Mouse (Mus musculus): ENCODE data around the gene Ctnna2.

Gene Ctnna2

DNA sequence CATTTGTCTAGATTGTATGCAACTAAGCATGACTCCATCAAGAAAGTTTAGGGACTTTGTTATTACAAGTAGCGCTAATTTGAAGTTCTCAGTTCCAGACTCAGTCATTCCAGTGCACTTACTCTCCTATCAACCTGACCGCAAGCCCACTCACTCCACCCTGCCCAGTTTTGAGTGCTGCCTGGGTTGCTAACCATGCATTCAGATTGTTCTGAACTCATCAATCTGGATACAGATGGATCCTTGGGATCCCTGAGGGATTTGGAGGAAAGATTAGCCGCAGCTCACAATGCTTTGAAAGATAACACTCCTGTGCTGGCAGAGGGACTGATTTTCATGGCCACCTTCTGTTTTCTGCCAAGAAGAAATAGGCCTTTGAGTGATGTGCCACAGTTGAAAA lies 168.5 kb downstream of the Ctnna2 start:
- no peak for DNase-seq

DNA sequence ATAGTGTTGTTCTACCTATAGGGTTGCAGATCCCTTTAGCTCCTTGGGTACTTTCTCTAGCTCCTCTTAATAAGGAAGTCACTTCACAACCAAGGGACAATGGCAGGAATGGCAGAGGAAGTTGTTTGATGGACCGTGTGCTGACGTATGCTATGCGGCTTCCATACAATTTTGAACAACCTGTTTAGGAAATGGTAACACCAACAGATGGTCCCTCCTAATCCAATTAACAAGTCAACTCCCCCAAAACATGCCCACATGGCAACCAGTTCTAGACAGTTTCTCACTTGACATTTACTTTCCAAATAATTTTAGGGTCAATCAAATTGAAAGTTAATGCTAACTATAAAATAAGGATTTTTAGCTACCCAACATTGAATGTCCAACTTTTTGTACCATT lies 176.9 kb downstream of the Ctnna2 start:
- DNase-seq, result peak; percentile 5

DNA sequence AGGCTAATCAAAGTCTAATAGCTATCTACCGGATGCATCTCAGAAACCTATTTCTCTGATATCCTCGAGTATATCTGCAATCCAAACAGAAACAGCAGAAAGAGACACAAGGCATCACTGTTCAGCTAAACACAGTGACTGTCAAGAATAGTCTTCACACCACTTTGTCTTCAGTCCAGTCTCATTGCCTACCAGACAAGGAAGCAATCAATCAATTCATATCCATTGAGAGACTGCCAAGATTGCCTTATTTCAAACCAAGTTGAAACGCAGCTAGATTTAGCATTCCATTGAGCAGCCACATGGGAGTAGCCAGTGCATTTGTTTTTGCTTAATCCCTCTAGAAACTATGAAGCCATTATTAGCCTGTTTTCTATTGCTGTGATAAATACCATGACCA lies 196.2 kb downstream of the Ctnna2 start:
- DNase-seq, result no peak

DNA sequence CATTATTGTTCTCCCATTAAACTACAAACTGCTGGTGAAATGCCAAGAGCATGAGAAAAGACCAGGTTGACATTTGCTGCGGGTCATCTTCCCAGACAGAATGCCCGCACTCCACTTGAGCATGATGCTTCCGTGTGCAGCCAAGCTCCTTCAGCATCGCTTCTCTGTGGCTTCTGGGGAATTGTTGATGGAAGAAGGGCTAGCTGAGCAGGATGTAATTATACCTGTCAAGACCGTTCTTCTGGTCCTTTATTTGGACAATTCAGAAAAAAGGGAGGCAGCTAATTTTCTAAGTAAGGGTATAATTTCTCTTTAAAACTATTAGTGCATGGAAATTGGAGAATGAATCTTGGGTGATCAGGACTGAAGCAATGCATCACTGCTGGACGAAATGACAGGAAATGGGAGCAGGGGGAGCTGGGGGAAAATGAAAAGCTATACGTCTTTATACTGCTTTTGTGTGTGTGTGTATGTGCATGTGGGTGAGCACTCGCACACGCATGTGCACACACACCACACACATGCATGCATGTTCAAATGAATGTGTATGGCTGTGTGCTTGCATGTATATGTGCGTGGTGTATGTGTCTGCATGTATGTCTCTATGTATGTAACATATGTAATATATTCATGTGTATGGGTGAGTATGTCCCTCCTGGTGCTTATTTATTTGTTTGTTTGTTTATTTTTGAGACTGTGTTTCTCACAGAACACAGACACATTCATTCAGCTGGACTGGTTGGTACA lies 211.0 kb downstream of the Ctnna2 start:
- no peak for DNase-seq

DNA sequence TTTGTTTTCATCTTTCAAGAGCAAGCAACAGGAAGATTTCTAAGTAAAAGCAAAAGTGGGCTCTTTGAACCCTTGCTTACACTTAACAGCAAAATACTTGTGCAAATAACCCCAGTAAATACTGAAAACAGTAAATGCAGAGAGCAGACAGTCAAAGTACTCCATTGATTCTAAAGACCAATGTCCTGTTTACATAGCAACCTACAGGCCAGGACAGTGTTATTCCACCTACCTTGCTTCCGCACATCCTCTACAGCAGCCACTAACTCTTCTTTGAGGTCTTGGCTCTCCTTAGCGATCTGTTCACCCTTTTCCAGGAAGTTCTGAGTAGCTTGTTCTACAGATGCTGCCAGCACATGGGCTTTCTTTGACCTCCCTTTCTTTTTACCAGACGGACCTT lies 221.3 kb downstream of the Ctnna2 start:
- DNase-seq, result no peak

DNA sequence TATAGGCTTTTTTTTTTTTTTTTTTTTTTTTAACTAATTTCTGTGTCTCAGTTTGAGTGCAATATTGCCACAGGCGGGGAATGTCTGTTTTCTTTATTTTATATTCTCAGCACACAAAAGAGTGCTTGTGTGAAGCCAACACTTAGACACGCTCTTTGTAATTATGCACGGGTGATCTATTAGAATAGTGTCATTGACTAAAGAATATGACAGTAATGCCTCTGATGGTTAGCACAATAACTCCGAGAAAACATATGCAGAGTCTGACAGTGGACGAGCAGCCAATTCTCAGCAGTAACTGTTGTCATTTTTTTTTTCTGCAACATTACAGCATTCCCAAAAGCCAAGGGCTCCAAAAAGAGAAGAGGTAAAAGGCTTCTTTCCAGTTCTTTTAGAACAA lies 234.1 kb downstream of the Ctnna2 start:
- no peak for DNase-seq

DNA sequence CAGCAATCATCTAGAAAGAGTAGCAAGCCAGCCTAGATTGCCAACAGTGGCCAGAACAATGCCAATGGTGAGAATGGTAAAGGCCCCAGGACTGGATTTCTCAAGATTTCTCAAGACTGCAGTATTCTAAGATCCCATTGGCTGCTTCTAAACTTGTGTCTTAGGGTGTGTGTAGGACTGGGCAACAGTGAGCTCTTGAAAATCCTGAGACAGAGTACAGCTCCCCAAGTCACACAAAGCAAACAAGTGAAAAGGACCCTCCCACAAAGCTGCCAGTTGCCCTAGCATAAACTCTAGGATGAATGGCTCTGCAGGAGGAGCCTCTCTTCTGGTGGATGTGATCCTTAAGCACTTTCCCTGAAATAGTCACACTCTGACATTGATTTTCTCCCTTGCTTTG lies 235.8 kb downstream of the Ctnna2 start:
- no peak for DNase-seq

DNA sequence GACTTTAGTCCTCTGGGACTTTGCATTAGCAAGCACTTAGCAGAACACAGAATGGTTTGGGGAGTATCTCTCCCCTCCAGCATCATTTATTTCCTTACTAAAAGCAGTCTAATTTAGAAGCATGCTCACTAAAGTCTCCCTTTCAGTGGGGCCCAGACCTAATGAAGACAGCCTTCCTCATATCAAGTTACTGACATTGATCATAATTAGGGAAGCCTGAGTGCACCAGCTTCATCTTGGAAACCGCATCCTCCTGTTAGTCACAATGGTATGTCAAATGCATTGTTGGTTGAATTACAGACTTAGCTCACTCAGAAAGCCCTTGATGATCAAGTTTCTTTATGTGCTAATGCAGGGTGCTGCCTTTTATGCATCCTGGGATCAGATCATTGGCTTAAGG lies 236.5 kb downstream of the Ctnna2 start:
- DNase-seq, result no peak

DNA sequence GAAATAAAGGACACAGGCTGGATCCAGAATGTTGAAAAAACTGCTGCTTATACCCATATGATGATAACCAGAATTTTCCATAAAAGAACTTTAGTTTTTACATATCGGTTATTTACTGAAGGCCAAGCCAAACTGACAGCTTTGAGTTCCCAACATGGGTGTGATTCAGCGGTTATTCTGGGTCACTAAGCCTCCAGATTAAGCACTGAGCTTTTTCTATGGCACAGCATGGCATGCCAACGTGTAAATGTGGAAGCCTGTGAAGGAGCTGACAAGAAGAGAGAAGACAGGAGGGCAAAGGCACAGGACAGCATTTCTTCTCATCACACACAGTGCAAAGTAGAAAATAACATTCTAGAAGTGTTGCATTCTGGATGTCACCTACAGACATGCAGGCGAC lies 240.9 kb downstream of the Ctnna2 start:
- DNase-seq, result no peak

DNA sequence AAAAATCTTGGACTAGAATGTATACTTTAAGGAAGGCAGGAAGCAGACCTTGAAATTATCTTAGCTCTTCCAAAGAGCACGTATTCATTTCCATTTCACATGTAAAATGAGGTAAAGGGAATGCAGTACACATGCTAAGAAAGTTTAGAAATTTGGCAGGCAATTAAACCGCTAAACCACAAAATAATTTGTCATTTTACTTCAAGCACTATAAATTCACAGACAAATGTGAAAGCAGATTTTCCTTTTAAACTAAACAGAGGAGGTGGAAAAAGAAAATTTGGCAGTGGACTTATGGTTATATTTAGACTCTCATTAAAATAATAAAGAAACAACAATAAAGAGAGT lies 254.6 kb downstream of the Ctnna2 start:
- DNase-seq, result no peak

DNA sequence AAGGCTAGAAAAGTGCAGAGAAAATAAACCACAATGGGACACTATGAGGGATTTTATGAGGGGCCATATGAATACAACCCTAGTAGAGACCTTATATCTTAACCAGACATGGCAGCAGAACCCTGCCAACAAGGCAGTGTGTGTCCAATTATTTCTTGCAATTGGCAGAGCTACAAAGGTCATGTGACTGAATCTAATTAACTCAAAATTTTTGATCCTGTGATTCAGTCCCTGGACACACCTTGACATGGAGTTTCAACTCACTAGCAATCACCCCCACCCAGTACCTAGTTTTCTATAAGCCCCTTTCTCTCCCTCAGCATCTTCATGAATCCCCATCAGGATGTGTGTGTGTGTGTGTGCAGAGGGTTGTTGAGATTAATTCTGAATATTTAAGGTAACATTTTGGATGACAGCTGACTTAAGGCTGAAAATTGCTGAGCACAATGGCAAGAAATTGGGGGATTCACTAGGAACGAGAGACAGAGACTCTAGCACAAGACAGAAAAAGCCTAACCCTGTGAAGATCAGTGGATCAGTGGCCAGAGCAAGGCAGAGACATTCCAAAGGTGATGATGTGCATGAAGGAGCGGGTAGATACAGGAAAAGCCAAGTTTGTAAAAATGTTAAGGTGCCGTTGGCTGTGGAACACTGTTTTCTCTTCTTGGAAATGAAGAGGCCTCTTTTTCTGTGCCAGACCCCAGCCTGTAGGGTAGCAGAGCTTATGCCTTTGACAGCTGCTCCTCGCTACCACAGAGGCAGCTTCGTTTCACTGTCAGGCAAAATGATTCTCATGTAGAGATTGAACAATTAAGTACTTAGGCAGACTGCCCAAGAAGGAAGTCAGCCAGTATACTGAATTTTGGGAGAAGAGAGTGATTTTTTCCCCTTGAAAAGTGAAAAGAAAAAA lies 255.2 kb downstream of the Ctnna2 start:
- DNase-seq, result peak; percentile 48

DNA sequence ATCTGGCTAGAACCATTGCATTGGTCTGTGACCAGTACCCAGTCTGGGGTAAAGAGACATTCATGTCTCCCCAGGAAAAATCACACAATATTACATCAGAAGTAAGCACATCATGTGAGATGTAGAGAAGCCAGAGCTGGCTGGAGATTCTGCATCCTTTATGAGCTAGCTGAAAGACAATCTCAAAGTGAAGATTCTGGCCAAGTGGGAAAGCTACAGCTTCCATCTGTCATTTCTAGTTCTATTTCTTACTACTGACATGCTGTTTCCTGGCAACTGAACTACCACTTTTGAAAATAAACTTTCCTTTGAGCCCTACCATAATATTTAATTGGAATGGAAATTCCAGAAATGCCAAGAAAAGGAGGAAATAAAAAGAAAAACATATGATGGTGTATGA lies 285.4 kb downstream of the Ctnna2 start:
- DNase-seq, result peak; percentile 59

DNA sequence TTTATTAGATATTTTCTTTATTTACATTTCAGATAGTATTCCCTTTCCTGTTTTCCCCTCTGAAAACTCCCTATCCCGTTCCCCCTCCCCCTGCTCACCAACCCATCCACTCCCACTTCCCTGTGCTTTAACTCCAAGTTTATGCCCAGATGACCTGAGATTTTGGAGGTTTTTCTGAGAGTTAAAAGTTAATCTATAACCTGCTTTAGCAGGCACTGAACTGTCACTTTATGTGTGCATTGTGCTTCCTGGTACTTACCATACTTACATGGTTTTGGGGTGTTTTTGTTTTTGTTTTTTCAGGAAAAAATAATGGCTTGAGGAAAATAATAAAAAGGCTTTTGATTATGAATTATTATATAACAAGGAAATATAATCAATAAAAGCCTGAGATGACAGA lies 292.3 kb downstream of the Ctnna2 start:
- DNase-seq, result no peak

DNA sequence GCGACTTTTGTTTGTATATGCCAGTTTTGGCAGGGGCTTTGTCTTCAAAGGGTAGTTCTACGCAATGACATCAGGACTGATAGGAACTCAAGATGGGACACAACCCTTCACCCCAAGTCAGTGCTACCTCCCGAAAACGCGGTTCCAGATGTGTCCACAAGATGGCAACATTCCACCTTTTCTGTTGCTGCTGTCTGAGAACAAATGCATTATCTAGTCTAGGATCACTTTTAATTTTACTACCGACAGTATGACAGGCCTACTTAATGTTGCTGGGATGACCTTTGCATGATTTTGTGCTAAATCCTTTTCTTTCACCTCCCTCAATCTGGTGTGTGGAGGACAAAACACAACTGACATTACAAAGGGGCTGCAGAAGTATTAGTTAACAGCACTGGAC lies 329.4 kb downstream of the Ctnna2 start:
- peak; percentile 35 for DNase-seq

DNA sequence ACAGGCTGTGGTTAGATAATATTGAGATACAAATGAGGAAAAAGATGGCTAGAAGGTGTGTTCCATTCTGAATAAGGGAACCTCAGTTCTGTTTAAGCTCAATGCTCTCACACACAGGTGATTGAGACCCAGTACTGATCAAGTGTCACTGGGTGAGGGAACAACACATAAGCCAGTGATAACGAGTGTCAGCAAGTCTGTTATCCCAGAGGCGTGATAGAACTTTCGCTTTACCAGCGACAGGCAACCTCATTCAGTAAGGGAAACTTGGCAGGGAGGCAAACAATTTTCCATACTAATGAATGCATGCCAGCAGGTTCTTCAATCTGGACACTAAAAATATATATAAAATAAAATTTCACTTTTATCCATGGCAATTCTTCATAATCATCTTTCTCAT lies 334.9 kb downstream of the Ctnna2 start:
- peak; percentile 10 for DNase-seq

DNA sequence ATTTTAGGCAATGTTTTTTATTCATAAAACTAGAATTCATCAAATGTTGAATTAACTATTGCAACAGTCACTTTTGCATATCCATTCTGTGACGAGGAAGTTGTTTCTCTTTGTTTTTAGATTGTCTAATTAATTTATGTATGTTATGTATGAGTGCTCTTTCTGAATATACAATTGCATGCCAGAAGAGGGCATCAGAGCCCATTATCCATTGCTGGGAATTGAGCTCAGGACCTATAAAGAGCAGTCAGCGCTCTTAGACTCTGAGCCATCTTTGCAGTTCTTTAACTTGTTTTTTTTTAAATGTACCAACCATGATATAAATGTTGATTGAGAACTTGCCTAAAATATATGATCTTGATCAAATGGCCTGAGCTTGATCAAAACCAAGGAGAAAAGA lies 340.7 kb downstream of the Ctnna2 start:
- DNase-seq, result no peak

DNA sequence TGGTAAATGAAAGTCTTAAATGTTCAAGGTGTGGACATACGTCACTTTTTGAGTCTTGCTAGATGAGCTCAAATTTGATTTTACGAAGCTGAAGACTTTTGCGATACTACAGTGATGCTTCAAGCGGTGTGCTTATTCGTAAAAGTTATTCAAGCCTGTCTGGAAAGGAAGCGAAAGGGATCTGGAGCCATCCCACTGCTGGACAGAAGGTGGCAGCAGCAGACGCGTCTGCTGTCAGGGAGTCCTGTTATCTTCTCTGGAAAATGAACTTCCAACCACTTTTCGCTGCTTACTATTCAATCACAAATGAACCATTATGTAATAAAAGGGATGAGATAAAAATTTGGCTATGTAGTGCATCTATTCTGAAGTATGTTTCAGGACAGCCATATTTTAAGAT lies 345.5 kb downstream of the Ctnna2 start:
- peak; percentile 66 for DNase-seq

DNA sequence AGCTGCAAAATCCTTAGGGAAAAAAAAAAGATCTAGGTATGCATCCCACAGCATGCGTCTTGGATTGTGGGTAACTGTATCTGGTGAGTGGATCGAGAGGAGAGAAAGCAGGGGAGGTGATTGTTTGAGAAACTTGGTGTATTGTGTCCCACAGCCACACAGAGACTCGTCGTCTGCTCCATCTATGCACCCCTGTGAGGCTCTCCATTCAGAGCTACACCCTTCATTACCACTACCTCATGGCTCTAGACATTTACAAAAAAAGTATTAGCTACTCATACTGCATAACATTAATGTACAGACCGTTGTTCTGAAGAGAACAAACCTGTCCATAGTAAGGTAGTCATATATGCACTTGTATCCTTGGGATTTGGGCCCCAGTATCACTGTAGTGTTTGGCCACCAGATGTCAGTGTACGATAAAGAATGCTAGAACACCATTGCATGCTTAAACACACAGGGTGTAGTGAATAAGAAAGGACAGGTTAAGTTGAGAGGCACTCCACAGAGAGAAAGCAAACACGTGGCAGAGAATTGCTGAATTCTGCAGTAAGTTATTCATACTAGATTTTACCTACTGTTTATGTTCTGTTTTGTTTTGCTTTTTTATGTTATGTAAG lies 350.8 kb downstream of the Ctnna2 start:
- peak; percentile 12 for DNase-seq

DNA sequence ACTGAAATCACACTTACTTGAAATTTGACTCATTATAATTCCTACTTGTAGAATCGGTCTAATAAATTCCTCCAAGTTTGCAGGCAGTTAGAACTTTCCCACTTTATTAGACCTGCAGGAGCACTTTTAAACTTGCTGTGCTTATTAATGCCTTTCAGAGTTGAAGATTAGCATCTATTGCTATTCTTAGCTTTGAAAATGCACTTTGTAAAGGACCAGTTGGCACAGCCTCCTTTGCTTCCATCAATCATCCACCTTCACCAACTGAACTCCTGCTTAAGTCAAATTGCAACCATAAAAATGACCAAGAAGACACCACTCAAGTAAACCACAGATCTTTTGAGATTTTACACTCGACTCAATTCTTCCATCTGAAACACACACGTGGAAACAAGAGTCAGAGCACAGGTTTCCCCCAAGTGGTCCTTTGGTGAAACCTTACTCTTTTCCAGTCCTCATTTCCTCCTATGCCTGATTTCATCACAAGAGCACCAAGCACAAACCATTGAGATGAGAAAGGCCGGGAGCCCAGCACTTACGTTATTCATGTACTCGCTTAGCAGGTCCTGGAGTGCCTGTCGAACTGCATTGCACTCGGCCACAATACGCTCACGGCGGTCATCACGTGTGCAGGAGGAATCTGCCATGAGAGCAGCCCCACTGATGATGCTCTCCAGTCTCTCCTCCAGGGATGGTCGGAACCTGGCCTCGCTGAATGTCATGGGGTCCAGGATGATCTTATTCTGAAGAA lies 374.7 kb downstream of the Ctnna2 start:
- DNase-seq, result no peak

DNA sequence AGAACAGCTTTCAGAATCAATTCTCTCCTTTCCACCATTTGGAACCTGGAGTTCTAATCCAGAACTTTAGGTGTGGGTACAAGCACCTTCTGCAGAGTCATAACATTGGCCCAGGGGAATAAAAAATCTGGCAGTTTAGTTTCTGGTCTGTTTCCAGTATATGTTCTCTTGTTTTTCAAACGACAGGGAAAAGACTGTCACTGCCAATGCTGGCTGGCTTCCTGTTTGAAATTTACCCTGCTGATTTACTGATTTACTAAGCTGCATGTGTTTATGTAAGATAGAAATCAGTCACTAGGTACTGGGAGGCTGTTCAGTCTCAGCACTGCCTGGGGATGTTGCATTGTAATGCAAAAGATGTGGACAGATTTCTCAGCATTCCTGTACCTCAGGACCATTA lies 375.6 kb downstream of the Ctnna2 start:
- DNase-seq, result peak; percentile 52

DNA sequence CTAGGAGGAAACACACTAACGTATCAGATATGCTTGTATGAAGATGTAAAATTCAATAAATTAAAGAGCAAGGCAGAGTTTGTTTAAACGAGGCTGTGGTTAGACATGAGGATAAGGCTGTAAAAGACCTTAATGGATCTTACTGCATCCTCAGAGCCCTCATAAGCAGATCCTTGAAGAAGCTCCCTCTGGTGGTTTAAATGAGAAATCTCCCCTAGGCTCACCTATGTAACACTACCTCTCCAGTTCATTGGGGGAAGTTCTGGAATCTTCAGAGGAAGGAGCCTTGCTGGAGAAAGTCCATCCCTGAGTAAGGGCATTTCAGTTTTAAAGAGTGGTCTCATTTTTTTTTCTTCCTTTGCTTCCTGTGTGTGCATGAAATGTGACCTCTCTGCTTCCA lies 380.3 kb downstream of the Ctnna2 start:
- DNase-seq, result no peak

DNA sequence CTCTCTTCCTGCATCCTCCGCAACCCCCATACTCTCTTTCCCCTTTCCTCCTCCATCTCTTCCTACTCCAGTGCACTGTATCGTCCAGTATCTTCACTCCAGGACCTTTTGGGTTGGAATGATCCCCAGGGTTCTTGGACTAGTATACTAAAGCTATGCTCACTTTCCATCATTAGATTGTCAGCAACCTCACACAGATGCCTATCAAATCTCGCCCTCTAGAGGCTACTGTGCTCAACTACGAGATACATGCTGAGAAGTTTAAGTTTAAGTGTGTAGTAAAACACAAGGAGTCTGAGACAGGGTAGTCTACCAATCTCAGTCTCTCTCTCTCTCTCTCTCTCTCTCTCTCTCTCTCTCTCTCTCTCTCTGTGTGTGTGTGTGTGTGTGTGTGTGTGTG lies 396.9 kb downstream of the Ctnna2 start:
- no peak for DNase-seq

DNA sequence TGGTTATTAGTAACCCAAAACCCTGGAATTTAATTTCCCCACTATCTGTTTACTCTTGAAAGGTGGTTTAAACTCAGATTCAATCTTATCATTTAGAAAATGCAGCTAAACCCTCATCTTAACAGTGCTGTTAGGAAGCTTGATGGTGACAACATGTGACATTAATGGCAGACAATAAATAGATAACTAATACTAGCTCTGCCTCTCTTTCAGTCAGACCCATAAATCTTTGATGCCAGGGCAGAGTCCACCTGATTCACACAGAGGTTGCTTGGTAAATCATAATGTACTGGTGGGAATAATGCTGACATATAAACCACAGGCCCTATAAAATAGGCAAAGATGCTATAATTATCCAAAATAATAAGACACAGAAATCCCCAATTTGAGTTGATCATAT lies 398.6 kb downstream of the Ctnna2 start:
- DNase-seq, result no peak
